Mouse (Mus musculus): ENCODE measurements around the gene Agfg1.
"Not testable (repeated sequence)": the region's sequence is repeated elsewhere in the genome, so short reads cannot be mapped to it uniquely, and the experiment has no call there.

The Agfg1 gene

GRCm38 (mm10) chr1:82901201-82901600, 61.9 kb downstream of the Agfg1 start:
- no peak for DNase-seq (ENCODE audit: low read depth, low spot score)

- DNase-seq (ENCODE audit: low read depth, low spot score): no peak
These were observed 66.6 kb downstream of the Agfg1 start for GRCm38 (mm10) chr1:82905886-82906285.

- no peak for DNase-seq (ENCODE audit: low read depth, low spot score)
These were observed 73.7 kb downstream of the Agfg1 start, which contains the start of gene A030005L19Rik for GRCm38 (mm10) chr1:82913025-82913424. Gene A030005L19Rik, plus strand, starts transcription at chr1:82913325.

GRCm38 (mm10) chr1:82913434-82913833, 74.2 kb downstream of the Agfg1 start:
- not testable (repeated sequence) for DNase-seq (ENCODE audit: low read depth, low spot score)

- no peak for DNase-seq (ENCODE audit: low read depth, low spot score)
These were observed 85.4 kb downstream of the Agfg1 start, which contains the start of gene A030014E15Rik for GRCm38 (mm10) chr1:82924650-82925049. Gene A030014E15Rik, plus strand, starts transcription at chr1:82924917.

GRCm38 (mm10) chr1:82930558-82930957, 91.3 kb downstream of the Agfg1 start:
- not testable (repeated sequence) for DNase-seq (ENCODE audit: low read depth, low spot score)

- not testable (repeated sequence) for DNase-seq (ENCODE audit: low read depth, low spot score)
These were observed 92.0 kb downstream of the Agfg1 start, which contains the start of gene Gm6217 for GRCm38 (mm10) chr1:82931326-82931725. Gene Gm6217, minus strand, starts transcription at chr1:82931399.

- no peak for DNase-seq (ENCODE audit: low read depth, low spot score)
These were observed 99.4 kb downstream of the Agfg1 start for GRCm38 (mm10) chr1:82938666-82939065.

- not testable (repeated sequence) for DNase-seq (ENCODE audit: low read depth, low spot score)
These were observed 103.2 kb downstream of the Agfg1 start for GRCm38 (mm10) chr1:82942505-82942904.

GRCm38 (mm10) chr1:82943295-82943694, 104.0 kb downstream of the Agfg1 start, which contains the start of gene A030003K21Rik:
Gene A030003K21Rik, minus strand, starts transcription at chr1:82943388.
- DNase-seq (ENCODE audit: low read depth, low spot score): not testable (repeated sequence)

GRCm38 (mm10) chr1:82946029-82946428, 106.7 kb downstream of the Agfg1 start:
- DNase-seq (ENCODE audit: low read depth, low spot score): not testable (repeated sequence)

- no peak for DNase-seq (ENCODE audit: low read depth, low spot score)
These were observed 109.3 kb downstream of the Agfg1 start for GRCm38 (mm10) chr1:82948601-82949000.
